Mouse (Mus musculus) ES-Bruce4 (cell line): ENCODE results near the gene Myh7b.

Experiments
- CTCF ChIP-seq: IDR thresholded peaks from one replicate; pipeline ENCODE4 v1.8.1; 2011; ENCODE audit warnings: low read depth, low read length
- EP300 ChIP-seq: IDR thresholded peaks from 2 replicates; pipeline ENCODE4 v1.6.1; 2011; ENCODE audit warnings: low read depth, low read length; ENCODE audit not compliant: insufficient read depth

DNA sequence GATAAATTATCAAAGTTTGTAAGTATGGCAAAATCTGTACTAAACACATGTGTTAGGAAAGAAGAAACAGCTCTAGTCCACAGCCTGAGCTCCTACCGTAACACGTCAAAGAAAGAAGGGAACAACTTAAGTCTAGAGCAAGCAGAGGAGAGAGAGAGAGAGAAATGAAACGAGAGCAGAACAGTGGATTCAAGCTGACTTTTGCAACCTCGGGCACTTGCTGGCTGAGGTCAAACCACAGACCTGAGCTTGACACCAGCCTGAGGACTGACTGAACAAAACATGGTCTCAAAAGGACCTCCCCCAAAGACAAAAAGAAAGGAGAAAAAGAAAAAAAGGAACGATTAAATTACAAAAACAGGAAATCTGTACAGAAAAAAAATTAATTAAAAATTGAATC, 69.6 kb downstream of the Myh7b start:
- TF ChIP-seq CTCF (no peak), EP300 (no peak)
